Mouse (Mus musculus) cortical plate, adult 2 months (tissue): ENCODE results near the gene Fbn1.

Experiments used
- CTCF ChIP-seq: fragments of 200-500 bp; IDR thresholded peaks from 2 replicates; pipeline ENCODE4 v1.5.1; 2011; ENCODE audit warnings: mild to moderate bottlenecking, control low read depth, low read length; ENCODE audit not compliant: insufficient read depth; ENCODE audit errors: extremely low read depth
- POLR2A ChIP-seq: fragments of 200-500 bp; IDR thresholded peaks from 2 replicates; pipeline ENCODE4 v1.6.1; 2011; ENCODE audit warnings: mild to moderate bottlenecking, low read length, control low read depth; ENCODE audit not compliant: insufficient read depth; ENCODE audit errors: extremely low read depth

DNA sequence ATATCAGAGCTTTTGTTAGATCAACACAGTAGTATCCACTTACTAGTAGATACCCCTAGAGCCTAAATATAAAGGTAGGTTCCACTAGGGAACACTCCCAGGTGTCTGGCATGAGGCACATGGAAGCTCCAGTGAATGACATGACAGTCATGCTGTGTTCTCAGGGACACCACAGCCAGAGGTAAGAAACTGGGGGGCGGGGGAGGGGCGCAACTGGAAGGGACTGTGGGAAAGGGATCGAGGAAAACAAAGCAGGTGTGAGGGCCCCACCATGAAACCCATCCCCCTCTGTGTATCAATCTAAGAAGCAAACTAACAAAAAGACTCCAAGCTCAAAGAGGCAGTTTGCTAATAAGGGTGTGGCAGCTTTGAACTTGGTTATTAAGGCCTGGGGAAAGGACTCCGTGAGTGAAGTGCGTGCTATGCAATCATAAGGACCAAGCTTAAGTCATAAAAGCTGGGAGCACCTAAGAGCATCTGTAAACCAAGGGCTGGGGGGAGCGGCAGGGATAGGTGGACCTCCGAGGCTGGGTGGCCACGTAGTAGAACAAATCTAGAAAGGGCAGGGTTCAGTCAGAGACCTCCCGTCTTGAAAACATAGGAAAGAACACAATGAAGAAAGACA is 60.4 kb downstream of the Fbn1 start:
- no peak for TF ChIP-seq CTCF
- no peak for TF ChIP-seq POLR2A
